Mouse (Mus musculus) adrenal gland, postnatal 36 days (tissue): Measurements from ENCODE around the gene Bmp5. TPM values are rescaled to one million over a fixed set of nuclear protein-coding genes. Genes with fewer than 3 reads are reported as not detected.

Experiments used
- microRNA-seq: library from miRNA; unstranded; fragments of <30 nt; microRNA quantifications from one replicate; pipeline ENCODE4 v1.2.0, GENCODE M21; 2021
- total RNA-seq, 2 experiments: library from RNA; stranded (reverse); gene quantifications; 2 replicates each; pipeline ENCODE4 v1.2.3; 2021

The Bmp5 gene
- total RNA-seq, 2 experiments from 2014 or later = 2.3 to 2.5 TPM

Small RNA genes within 50 kb of the gene (microRNA-seq; reads per million reads assigned to microRNA genes)
- gene Gm44355 = not detected

Other genes with a start within 250 kb of the Bmp5 start
- 10 to 100 TPM; 68.7 to 78.5 TPM for gene Tmod3, start 215.7 kb upstream of the Bmp5 start, total RNA-seq
- gene Tmod2, start 164.0 kb upstream of the Bmp5 start, total RNA-seq = 10 to 100 TPM in 1 of 2 experiments, 1 to 10 TPM in 1; 9.8 to 11.4 TPM
- gene Lysmd2, start 149.6 kb upstream of the Bmp5 start, total RNA-seq = 10 to 100 TPM; 14.3 to 16.5 TPM
- 10 to 100 TPM; 19.9 to 20.2 TPM for gene Scg3, start 91.3 kb upstream of the Bmp5 start, total RNA-seq
- 1 to 10 TPM; 1.5 to 2.0 TPM for gene Hmgcll1, start 239.5 kb downstream of the Bmp5 start, total RNA-seq